Mouse (Mus musculus) small intestine, adult 2 months (tissue): ENCODE data around the gene Thy1.

Experiments used
- CTCF ChIP-seq: fragments of 200-500 bp; IDR thresholded peaks from 2 replicates; pipeline ENCODE4 v1.5.1; 2012; ENCODE audit warnings: low read depth, mild to moderate bottlenecking, control low read depth, inconsistent platforms, low read length, moderate library complexity, mixed read lengths; ENCODE audit not compliant: insufficient replicate concordance, insufficient read length; ENCODE audit errors: extremely low read depth
- POLR2A ChIP-seq: fragments of 200-500 bp; IDR thresholded peaks from 2 replicates; pipeline ENCODE4 v1.6.1; 2012; ENCODE audit warnings: low read depth, mild to moderate bottlenecking, control low read depth, inconsistent platforms, low read length, moderate library complexity

- TF ChIP-seq POLR2A = no peak
- TF ChIP-seq CTCF = no peak
Observed at GRCm38 (mm10) chr9:44096536-44096935, 53.4 kb downstream of the Thy1 start.
